Mouse (Mus musculus) kidney, adult 18-20 months (tissue): ENCODE results near the gene Iffo1.
"Not testable (repeated sequence)": the region's sequence is repeated elsewhere in the genome, so short reads cannot be mapped to it uniquely, and the experiment has no call there.

ENCODE experiments used
- DNase-seq: peaks from one replicate; pipeline ENCODE4 v3.0.0; 2021

Iffo1 gene

DNA sequence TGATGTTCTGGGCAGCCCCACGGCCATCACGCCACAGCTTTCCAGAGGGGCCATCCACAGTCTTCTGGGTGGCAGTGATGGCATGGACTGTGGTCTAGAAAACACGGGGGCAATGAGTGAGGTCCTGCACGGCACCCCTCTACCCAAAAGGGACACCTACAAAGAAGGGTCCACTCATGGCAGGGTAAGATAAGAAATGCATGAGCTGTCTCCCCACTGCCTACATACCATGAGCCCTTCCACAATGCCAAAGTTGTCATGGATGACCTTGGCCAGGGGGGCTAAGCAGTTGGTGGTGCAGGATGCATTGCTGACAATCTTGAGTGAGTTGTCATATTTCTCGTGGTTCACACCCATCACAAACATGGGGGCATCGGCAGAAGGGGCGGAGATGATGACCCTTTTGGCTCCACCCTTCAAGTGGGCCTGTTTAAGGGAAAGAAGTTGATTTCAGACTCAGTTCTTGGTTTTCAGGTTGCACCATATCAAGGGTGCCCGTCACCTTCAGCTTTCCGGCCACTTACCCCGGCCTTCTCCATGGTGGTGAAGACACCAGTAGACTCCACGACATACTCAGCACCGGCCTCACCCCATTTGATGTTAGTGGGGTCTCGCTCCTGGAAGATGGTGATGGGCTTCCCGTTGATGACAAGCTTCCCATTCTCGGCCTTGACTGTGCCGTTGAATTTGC, 17.7 kb downstream of the Iffo1 start:
- not testable (repeated sequence) for DNase-seq

DNA sequence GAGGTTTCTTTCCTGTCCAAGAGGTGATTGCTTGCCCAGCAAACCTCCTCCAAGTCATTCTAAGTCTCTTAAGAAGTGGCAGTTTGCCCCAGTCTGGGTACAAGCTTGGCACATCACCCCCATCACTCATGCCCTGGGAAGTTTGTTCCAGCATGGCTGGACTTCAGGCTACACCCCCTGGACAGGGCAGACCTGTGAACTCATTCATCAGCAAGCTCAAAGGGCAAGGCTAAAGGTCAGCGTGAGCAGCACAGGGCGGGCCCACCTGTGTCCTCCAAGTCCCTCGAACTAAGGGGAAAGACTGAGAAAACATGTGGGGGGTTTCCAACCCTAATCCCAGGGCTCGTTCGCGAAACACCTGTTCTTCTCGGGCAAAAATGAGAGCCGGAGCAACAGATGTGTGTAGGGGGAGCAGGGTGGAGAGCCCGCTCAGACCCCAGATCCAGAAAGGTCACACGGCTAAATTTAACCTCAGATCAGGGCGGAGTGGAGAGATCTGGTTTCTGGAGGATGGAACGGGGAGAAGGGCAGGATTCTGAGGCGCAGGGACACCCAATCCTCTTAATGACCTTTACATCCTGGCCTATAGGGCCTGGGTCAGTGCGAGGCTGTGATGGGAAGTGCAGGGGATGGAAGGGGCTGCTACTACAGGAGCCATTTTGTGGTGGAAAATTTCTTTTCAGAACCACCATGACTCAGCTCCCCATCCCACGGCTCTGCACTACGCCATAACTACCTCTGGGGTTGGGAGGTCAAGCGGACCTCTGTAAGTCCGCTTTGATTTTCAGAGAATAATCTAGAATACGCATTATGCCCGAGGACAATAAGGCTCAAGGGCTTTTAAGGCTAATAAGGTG, 19.0 kb downstream of the Iffo1 start:
- DNase-seq, result peak; percentile 79

- DNase-seq, result peak; percentile 68
These were observed 19.8 kb downstream of the Iffo1 start for GRCm38 (mm10) chr6:125164672-125165327.

- DNase-seq, result peak; percentile 98
These were observed 20.4 kb downstream of the Iffo1 start for GRCm38 (mm10) chr6:125165328-125165891.

GRCm38 (mm10) chr6:125166051-125166751, 21.2 kb downstream of the Iffo1 start, which contains the start of gene Gapdh:
Gene Gapdh (minus strand): TSS chr6:125166467.
- peak; percentile 86 for DNase-seq

GRCm38 (mm10) chr6:125166861-125167650, 22.0 kb downstream of the Iffo1 start:
- DNase-seq, result no peak

GRCm38 (mm10) chr6:125168086-125168485, 23.0 kb downstream of the Iffo1 start:
- DNase-seq, result no peak

GRCm38 (mm10) chr6:125170194-125170593, 25.2 kb downstream of the Iffo1 start:
- no peak for DNase-seq

DNA sequence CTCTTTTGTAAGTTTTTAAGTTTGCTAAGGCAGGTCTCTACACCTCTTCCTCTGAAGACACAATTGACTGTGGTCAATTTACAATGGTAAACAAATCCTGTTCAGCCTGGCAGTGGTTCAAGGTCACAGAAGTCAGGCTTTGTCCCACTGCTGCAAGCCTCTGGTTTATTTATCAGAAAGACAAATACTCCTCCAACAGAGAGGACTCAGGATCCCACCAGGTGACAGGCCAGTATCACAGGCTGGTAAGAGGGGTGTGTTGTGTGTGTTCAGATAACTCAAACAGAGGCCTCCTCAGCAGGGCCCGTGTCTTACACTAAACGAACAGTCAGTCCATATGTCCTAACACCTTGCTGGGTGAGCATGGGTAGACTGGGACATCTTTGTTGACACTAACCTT, 27.4 kb downstream of the Iffo1 start:
- no peak for DNase-seq

DNA sequence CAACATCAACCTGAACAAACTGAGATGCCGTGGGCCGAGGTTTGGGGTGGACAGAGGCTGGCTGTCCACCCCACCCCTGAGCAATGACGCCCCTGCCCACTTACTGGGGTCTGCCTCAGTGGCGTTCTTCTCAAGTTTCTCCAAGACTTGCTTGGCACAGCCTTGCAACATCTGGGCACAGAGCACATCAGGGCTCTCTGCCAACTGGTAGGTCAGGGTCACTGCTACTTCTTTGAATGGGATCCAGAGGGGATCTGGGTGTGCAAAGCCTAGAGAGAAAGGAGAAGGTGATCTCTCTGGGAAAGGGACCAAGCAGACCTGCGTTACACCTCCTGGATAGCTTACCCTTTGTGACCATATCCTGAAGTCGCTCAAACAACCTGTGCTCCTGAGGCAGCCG, 28.2 kb downstream of the Iffo1 start:
- DNase-seq, result no peak

DNA sequence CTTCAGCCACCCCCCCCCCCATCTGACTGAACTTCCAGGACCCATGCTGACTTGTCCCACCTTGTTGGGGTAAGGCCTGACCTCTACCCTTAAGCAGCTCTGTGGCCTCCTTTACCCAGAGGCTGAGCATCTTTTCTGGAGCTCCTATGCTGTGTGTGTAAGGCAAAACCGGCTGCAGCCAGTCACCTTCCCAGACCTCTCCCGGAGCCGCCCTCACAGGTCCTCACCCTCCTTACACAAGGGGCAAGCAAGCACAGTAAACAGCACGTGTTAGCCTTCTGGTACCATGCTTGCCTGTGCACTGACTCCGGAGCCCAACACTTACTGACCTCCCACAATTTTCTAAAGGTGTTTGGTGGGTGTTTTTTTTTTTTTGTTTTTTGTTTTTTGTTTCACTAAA, 30.4 kb downstream of the Iffo1 start:
- no peak for DNase-seq

DNA sequence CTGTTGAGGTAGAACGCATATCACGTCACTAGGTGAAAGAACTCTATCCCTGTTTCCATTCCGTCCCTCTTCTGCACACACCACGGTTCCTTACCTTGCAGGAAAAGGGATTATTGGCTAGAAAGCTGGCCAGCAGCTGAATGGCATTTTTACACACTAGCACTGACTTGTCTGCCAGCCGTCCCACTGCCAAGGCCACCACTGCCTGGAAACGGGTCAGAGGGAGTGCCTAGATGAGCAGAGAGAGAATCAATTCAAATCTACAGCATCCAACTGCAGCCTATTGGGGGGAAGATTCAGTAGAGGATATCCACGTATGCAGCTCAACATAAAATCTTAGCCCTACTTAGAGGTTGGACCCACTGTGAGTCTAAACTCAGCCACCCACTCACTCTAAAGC, 34.6 kb downstream of the Iffo1 start:
- no peak for DNase-seq

DNA sequence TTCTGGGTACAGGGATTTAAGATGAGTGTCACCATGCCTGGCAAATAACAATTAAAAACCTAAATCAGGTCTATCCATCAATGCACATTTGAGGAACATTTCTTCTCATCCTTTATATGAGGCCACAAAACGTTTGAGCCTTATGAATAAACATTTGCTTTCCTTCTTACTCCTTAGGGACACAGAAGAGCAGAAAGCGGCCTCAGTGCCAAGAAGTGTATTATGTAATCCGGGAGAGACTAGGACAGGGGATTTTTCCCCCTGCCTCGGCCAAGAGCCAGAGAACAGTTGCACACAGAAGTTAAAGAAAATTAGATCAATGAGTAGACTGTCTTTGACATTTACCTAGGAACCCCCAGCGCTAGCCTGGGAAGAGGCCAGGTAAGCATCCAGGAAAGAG, 37.1 kb downstream of the Iffo1 start:
- DNase-seq, result no peak

GRCm38 (mm10) chr6:125186203-125186602, 41.2 kb downstream of the Iffo1 start:
- DNase-seq, result no peak

- DNase-seq, result no peak
These were observed 45.8 kb downstream of the Iffo1 start for GRCm38 (mm10) chr6:125190816-125191215.

GRCm38 (mm10) chr6:125191332-125192015, 46.4 kb downstream of the Iffo1 start, which contains the start of the genes Ncapd2 and Mrpl51:
Gene Ncapd2 (minus strand): TSS chr6:125191701.
Gene Mrpl51 (plus strand): TSS chr6:125191801.
- peak; percentile 97 for DNase-seq

DNA sequence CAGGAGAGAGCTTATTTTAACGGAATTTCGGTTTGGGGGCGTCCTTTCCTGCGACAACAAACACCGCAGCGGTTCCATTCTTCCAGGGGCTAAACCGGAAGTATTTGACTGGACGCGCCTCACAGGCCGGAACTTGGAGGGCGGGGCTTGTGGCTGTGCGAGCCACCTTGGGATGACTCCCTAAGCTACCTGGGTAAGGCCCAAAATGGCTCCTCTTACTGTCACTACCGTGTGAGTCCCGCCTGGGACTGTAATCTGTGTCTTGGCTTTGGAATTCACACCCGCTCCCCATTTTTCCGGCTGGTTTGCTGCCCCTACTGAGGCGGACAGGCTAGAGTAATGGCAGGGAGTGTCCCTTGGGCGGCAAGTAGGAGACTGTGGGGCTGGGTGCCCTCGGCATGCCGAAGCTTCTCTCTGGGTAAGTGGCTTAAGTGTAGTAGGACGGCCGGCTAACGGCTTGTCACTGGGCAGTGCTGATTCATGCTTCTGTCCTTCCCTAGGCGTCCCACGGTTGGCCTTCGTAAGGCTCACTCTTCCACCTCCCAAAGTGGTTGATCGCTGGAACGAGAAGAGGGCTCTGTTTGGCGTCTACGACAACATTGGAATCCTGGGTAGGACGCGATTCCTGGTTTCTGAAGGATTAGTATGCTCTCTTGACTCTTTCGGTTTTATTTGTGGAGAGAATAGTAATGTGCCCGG, 47.1 kb downstream of the Iffo1 start:
- peak; percentile 94 for DNase-seq

GRCm38 (mm10) chr6:125192841-125193240, 47.8 kb downstream of the Iffo1 start:
- no peak for DNase-seq

- DNase-seq, result no peak
These were observed 48.3 kb downstream of the Iffo1 start for GRCm38 (mm10) chr6:125193390-125193789.

DNA sequence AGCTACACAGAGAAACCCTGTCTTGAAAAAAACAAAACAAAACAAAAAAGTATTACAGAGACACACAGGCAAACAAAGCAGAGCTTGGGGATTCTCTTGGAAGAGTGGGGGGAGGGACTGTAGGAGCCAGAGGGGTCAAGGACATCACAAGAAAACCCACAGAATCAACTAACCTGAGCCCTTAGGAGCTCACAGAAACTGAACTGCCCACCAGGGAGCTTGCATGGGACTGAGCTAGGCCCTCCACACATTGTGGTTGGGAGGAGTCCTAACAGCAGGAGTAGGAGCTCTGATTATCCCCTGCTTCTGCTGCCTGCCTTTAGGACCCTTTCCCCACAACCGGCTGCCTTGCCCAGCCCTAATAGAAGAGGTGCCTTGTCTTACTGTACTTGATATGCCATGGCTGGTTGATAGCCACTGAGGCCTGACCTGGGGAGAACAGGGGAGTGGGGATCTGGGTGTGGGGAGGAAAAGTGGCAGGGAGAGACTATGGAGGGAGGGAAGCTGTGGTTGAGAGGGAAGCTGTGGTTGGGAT, 50.6 kb downstream of the Iffo1 start:
- DNase-seq, result no peak
